Mouse (Mus musculus) megakaryocyte-erythroid progenitor cell, adult 5-6 weeks (primary cell): ENCODE measurements around the gene Ghrhr. TPM values are rescaled to one million over a fixed set of nuclear protein-coding genes. Genes with fewer than 3 reads are reported as not detected.

Experiments used
- ATAC-seq: replicated peaks from 2 replicates; pipeline ENCODE4 v1.8.0; 2016; ENCODE audit warnings: mild to moderate bottlenecking, inconsistent platforms; ENCODE audit not compliant: severe bottlenecking, poor library complexity, low FRiP score, low TSS enrichment
- total RNA-seq, 2 experiments: library from RNA; stranded (forward) in 1 of 2; stranded (reverse) in 1 of 2; fragments of 200-1000, 215-1000 nt in 1 of 2; fragments of >200 nt in 1 of 2; fragmentation: Nextera tagmentation in 1 of 2; gene quantifications; 2 replicates each; pipeline ENCODE4 v1.2.3; 2014 to 2017

The Ghrhr gene
- total RNA-seq (2014; fragmentation: Nextera tagmentation): not detected in 2 replicates
- not detected in 2 replicates for total RNA-seq (2017)

GRCm38 (mm10) chr6:55376076-55376475 lies at the start of gene Ghrhr:
Gene Ghrhr (plus strand): TSS chr6:55376295.
- ATAC-seq: no peak

- no peak; the same call in 1 of the 2 replicates for ATAC-seq
Measured at GRCm38 (mm10) chr6:55326299-55326698, 49.8 kb upstream of the Ghrhr start.

- ATAC-seq: no peak
Measured at GRCm38 (mm10) chr6:55327326-55327725, 48.8 kb upstream of the Ghrhr start.

GRCm38 (mm10) chr6:55328179-55328578 lies 47.9 kb upstream of the Ghrhr start:
- no peak for ATAC-seq

GRCm38 (mm10) chr6:55331315-55331714 lies 44.8 kb upstream of the Ghrhr start:
- no peak for ATAC-seq

- no peak for ATAC-seq
Measured at GRCm38 (mm10) chr6:55332100-55332772, 43.9 kb upstream of the Ghrhr start.

- ATAC-seq: no peak
Measured at GRCm38 (mm10) chr6:55332773-55333109, 43.4 kb upstream of the Ghrhr start.

- peak; percentile 68 for ATAC-seq
Measured at GRCm38 (mm10) chr6:55335989-55336514, 40.0 kb upstream of the Ghrhr start, which contains the start of gene Aqp1. Gene Aqp1 (plus strand): TSS chr6:55336432.

- no peak for ATAC-seq
Measured at GRCm38 (mm10) chr6:55337242-55337641, 38.9 kb upstream of the Ghrhr start.

- no peak for ATAC-seq
Measured at GRCm38 (mm10) chr6:55338077-55338476, 38.0 kb upstream of the Ghrhr start.

GRCm38 (mm10) chr6:55338934-55339825 lies 36.9 kb upstream of the Ghrhr start:
- ATAC-seq: peak; percentile 30

- no peak for ATAC-seq
Measured at GRCm38 (mm10) chr6:55341688-55342087, 34.4 kb upstream of the Ghrhr start.

- ATAC-seq: 0 out of 2 replicates have a peak, but pooled peaks have one; percentile 5
Measured at GRCm38 (mm10) chr6:55342328-55342727, 33.8 kb upstream of the Ghrhr start.

- ATAC-seq: no peak
Measured at GRCm38 (mm10) chr6:55343446-55343845, 32.6 kb upstream of the Ghrhr start.

GRCm38 (mm10) chr6:55344291-55345016 lies 31.6 kb upstream of the Ghrhr start:
- no peak for ATAC-seq

GRCm38 (mm10) chr6:55345264-55345663 lies 30.8 kb upstream of the Ghrhr start:
- ATAC-seq: no peak

- no peak for ATAC-seq
Measured at GRCm38 (mm10) chr6:55346491-55346890, 29.6 kb upstream of the Ghrhr start.

- 0 out of 2 replicates have a peak, but pooled peaks have one; percentile 1 for ATAC-seq
Measured at GRCm38 (mm10) chr6:55347711-55348571, 28.2 kb upstream of the Ghrhr start.

- ATAC-seq: peak; percentile 18
Measured at GRCm38 (mm10) chr6:55349231-55349630, 26.9 kb upstream of the Ghrhr start.
